8 mouse cellular contexts compared by ENCODE assay signal in the genomic region with DNA sequence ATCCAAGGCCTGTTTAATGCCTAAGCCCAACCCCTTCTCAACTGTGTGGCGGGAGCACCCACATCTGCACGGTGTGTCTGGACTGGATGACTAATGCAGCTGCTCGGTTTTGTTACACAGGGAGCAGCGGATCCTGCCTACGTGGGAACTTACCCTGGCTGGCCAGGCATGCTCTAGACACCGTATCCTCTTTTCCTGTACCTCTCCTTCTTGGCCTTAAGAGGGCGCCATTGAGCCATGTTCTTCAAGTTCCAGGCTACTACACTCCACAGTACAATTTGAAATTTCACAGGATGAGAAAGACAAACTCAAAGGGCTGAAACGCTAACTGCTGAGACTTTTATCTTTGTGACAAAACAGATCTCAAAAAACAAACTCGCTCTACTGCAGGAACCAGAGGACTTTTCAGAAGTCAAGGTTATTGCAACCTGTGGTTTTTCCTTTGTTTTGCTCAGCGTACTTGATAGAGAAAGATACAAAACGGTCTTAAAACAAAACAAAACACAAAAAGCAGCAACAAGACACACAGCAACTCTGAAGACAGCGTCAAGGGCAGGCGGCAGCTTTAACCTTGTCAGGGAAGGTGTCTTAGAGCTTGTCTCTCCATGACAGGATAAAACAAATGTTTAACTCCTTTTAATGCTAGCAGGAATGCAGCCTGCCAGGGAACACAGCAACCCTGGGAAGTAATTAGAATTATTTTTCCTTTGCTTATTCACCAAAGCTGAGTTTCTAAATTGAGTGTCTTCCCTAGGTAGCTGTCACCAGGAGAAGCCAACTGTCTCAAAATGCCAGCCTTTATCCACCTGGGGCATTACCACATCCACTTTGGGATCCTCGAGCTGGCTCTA. TPM values are rescaled to one million over a fixed set of nuclear protein-coding genes. Genes with fewer than 3 reads are reported as not detected.
A peak's percentile ranks its signal among the peaks of the same experiment; 100 is the strongest.
DNase-seq lines count a peak whose midpoint lies in the region; ATAC-seq and TF ChIP-seq lines count a peak whose summit lies in the region.

No protein-coding gene starts in this region.

- no peaks in the 10 kb centered on the region for H3K36me3 ChIP-seq in hindbrain, embryonic 14.5 days (replicated peaks; ENCODE audit: control insufficient read depth, insufficient read depth)
- no peaks in the 10 kb centered on the region for H3K36me3 ChIP-seq in lung, postnatal 0 days (ENCODE audit: insufficient read depth, low read length)

- peak; percentile 45 for TF ChIP-seq EP300 in lung, postnatal 0 days (IDR thresholded peaks at IDR 0.05)

- H3K27me3 ChIP-seq in hindbrain, embryonic 14.5 days (ENCODE audit: control insufficient read depth, insufficient read depth, low read length), result peaks cover 16% of the 10 kb centered on the region; the same call in 1 of the 2 replicates
- H3K27me3 ChIP-seq in lung, postnatal 0 days (replicated peaks; ENCODE audit: insufficient read depth, low read length), result no peaks in the 10 kb centered on the region

- 8% methylated on average over 14 of the region's 14 CpGs for WGBS in hindbrain, embryonic 14.5 days
- 10% methylated on average over 14 of the region's 14 CpGs for WGBS in lung, postnatal 0 days

- no peak overlapping the region for H3K27ac ChIP-seq in hindbrain, embryonic 14.5 days
- peak overlapping the region; percentile 49 for H3K27ac ChIP-seq in lung, postnatal 0 days (ENCODE audit: low read length)

- peak; percentile 88 for DNase-seq in ZHBTc4 (ENCODE audit: low read depth, low spot score)
- peak; percentile 48 to 58 for DNase-seq in cerebellum, postnatal 25 days
- peak; percentile 23 to 59 for DNase-seq in frontal cortex, postnatal 25 days (ENCODE audit: low spot score in 2 of 2)
- peak; percentile 91 for DNase-seq in hindbrain, embryonic 14.5 days (ENCODE audit: low spot score)
- DNase-seq in layer of hippocampus, postnatal 14 days (ENCODE audit: low spot score in 2 of 2), result peak; percentile 49 to 84
- DNase-seq in lung, postnatal 0 days (ENCODE audit: low spot score), result peak; percentile 96
- peak; percentile 69 for DNase-seq in ovary, postnatal 14 days (ENCODE audit: low spot score)
- DNase-seq in thymus, postnatal 36 days, result peak; percentile 67 to 77

- ATAC-seq in hindbrain, embryonic 14.5 days (ENCODE audit: low FRiP score), result peak; percentile 86
- ATAC-seq in lung, postnatal 0 days, result peak; percentile 86

- 0 out of 2 replicates have a peak, but pooled peaks cover 5% of the 10 kb centered on the region for H3K4me1 ChIP-seq in hindbrain, embryonic 14.5 days (replicated peaks; ENCODE audit: control insufficient read depth, insufficient read depth, low read length)
- no peaks in the 10 kb centered on the region; the same call in 1 of the 2 replicates for H3K4me1 ChIP-seq in lung, postnatal 0 days (ENCODE audit: insufficient read depth, low read depth, low read length)

- no peak overlapping the region for H3K4me2 ChIP-seq in hindbrain, embryonic 14.5 days (replicated peaks)
- H3K4me2 ChIP-seq in lung, postnatal 0 days (replicated peaks; ENCODE audit: low read depth, low read length), result peak overlapping the region; percentile 30; the same call in 1 of the 2 replicates

- TF ChIP-seq CTCF in lung, postnatal 0 days (IDR thresholded peaks at IDR 0.05), result peak; percentile 94

- no peak overlapping the region for H3K4me3 ChIP-seq in hindbrain, embryonic 14.5 days (replicated peaks; ENCODE audit: low read length)
- no peak overlapping the region for H3K4me3 ChIP-seq in lung, postnatal 0 days (ENCODE audit: low read depth, low read length)

- H3K9me3 ChIP-seq in hindbrain, embryonic 14.5 days (ENCODE audit: control insufficient read depth, low read length), result no peaks in the 10 kb centered on the region
- no peaks in the 10 kb centered on the region for H3K9me3 ChIP-seq in lung, postnatal 0 days (ENCODE audit: low read length)

- H3K9ac ChIP-seq in hindbrain, embryonic 14.5 days, result no peak overlapping the region
- H3K9ac ChIP-seq in lung, postnatal 0 days (replicated peaks; ENCODE audit: low read depth), result no peak overlapping the region; the same call in 1 of the 2 replicates

RNA-seq across cellular contexts. Expression of a gene that starts 44.1 kb away (rescaled TPM):
- 19.1 and 20.9 TPM in 2 replicates for polyA plus RNA-seq in hindbrain, embryonic 14.5 days (2014; fragmentation: Nextera tagmentation; extraction: Ambion mirVana)
- 10 to 100 TPM; 16.4 to 19.0 TPM for total RNA-seq in layer of hippocampus, postnatal 14 days (2021)
- polyA plus RNA-seq in lung, postnatal 0 days (2015; fragmentation: Nextera tagmentation; extraction: Ambion mirVana), result 78.2 and 113 TPM in 2 replicates

RNA-seq across cellular contexts. Expression of a gene that starts 49.3 kb away (rescaled TPM):
- 7.9 and 9.1 TPM in 2 replicates for polyA plus RNA-seq in hindbrain, embryonic 14.5 days (2014; fragmentation: Nextera tagmentation; extraction: Ambion mirVana)
- total RNA-seq in layer of hippocampus, postnatal 14 days (2021), result 1 to 10 TPM; 6.1 to 6.7 TPM
- polyA plus RNA-seq in lung, postnatal 0 days (2015; fragmentation: Nextera tagmentation; extraction: Ambion mirVana), result 21.1 and 21.4 TPM in 2 replicates

Comparison
In these comparisons a context has a peak if more than half of its experiments do, and no peak if none do; other contexts are left out.
1. DNase-seq: peak in every context shown above with its lines; median percentile 96 in lung, postnatal 0 days; 91 in hindbrain, embryonic 14.5 days; 88 in ZHBTc4; 72 in thymus, postnatal 36 days; 69 in ovary, postnatal 14 days; 66 in layer of hippocampus, postnatal 14 days; 53 in cerebellum, postnatal 25 days; 41 in frontal cortex, postnatal 25 days.